Mouse (Mus musculus): ENCODE results near the gene Wdr49. TPM values are rescaled to one million over a fixed set of nuclear protein-coding genes. Genes with fewer than 3 reads are reported as not detected.

Gene Wdr49
- 0.26 TPM for polyA plus RNA-seq (2017; shearing (Covaris generic))

DNA sequence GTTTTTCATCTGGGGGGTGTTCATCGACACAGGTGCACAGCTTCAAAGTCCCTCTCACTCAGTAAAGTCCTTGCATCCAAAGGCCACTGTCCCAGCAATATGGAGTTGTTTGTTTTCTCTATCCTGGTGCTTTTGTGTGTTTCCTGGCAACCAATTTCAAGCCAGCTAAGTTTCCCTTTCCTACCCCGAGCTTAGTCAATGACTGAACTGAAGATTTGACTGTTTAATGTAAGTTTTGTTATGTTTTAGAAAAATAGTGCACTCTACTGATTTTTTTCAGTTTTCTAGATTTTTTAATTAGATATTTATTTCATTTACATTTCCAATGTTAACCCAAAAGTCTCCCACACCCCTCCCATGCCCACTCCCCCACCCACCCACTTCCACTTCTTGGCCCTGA is at the start of gene Wdr49:
Gene Wdr49, minus strand, starts transcription at position 101 of the 400 bp plus-strand sequence.

DNA sequence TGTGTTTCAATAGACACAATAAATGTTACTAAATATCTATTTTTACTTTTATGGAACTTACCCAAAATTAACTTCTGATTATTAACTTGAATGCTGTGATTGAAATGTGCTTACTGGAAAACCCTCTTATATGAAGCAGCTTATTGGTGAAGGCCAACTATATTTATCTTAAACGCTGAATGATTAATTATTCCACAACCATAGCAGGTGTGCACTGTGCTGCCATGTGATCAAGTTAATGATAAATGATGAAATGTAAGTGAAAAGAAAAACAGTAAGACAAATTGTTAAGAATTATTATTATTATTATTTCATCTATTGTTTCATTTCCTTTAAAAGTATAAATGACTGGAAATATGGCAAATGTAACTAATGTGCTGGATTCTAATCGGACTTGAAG is 212.0 kb downstream of the Wdr49 start, which contains the start of gene Serpini2:
Gene Serpini2, minus strand, starts transcription at position 101 of the 400 bp plus-strand sequence.

Other genes with a start within 250 kb of the Wdr49 start
- not detected for gene Serpini2, start 212.1 kb downstream of the Wdr49 start, polyA plus RNA-seq (2017; shearing (Covaris generic))
- 194 TPM for gene Pdcd10, start 74.7 kb upstream of the Wdr49 start, polyA plus RNA-seq (2017; shearing (Covaris generic))
- 21.8 TPM for gene Serpini1, start 75.4 kb upstream of the Wdr49 start, polyA plus RNA-seq (2017; shearing (Covaris generic))

Data from inflammation-experienced regulatory T-cells, adult 16 weeks (primary cell).